Mouse (Mus musculus) forebrain, embryonic 15.5 days (tissue): ENCODE measurements around the gene Gal3st2c. TPM values are rescaled to one million over a fixed set of nuclear protein-coding genes. Genes with fewer than 3 reads are reported as not detected.
"Not testable (repeated sequence)": the region's sequence is repeated elsewhere in the genome, so short reads cannot be mapped to it uniquely, and the experiment has no call there.

Experiments used
- ATAC-seq: fragments of 200-750 bp; cut with Nextera tagmentation; replicated peaks from 2 replicates; pipeline ENCODE4 v1.8.0; 2017; ENCODE audit warnings: mild to moderate bottlenecking, moderate TSS enrichment, moderate library complexity
- H3K27ac ChIP-seq: fragments of 300-500 bp; sonication (generic); replicated peaks from 2 replicates; pipeline ENCODE4 v1.5.1; 2015; ENCODE audit warnings: mild to moderate bottlenecking, inconsistent platforms
- H3K27me3 ChIP-seq: fragments of 300-500 bp; sonication (generic); 2 replicates; pipeline ENCODE4 v1.6.1; 2015; ENCODE audit warnings: inconsistent platforms
- H3K36me3 ChIP-seq: fragments of 300-500 bp; sonication (generic); 2 replicates; pipeline ENCODE4 v1.6.1; 2015; ENCODE audit warnings: mild to moderate bottlenecking, inconsistent platforms
- H3K4me1 ChIP-seq: fragments of 300-500 bp; sonication (generic); 2 replicates; pipeline ENCODE4 v1.6.1; 2015; ENCODE audit warnings: inconsistent platforms
- H3K4me2 ChIP-seq: fragments of 300-500 bp; sonication (generic); replicated peaks from 2 replicates; pipeline ENCODE4 v1.6.1; 2015; ENCODE audit warnings: mild to moderate bottlenecking, inconsistent platforms
- H3K4me3 ChIP-seq: fragments of 300-500 bp; sonication (generic); 2 replicates; pipeline ENCODE4 v1.5.1; 2015; ENCODE audit warnings: mild to moderate bottlenecking, inconsistent platforms
- H3K9ac ChIP-seq: fragments of 300-500 bp; sonication (generic); replicated peaks from 2 replicates; pipeline ENCODE4 v1.6.1; 2015; ENCODE audit warnings: mild to moderate bottlenecking, inconsistent platforms
- H3K9me3 ChIP-seq: fragments of 300-500 bp; sonication (generic); 2 replicates; pipeline ENCODE4 v1.6.1; 2016; ENCODE audit warnings: inconsistent platforms
- WGBS: fragments of 180-500 bp; shearing (Covaris S2); methylation state at CpG from one replicate; pipeline ENCODE4 v1.1.7; 2015; ENCODE audit warnings: mixed read lengths; 5-methylcytosine and 5-hydroxymethylcytosine counted together
- polyA plus RNA-seq: library from polyadenylated mRNA; unstranded; fragments of >200 nt; fragmentation: Nextera tagmentation; extraction: Ambion mirVana; gene quantifications from 2 replicates; pipeline ENCODE4 v1.2.1, GENCODE M21; 2015

The Gal3st2c gene
- polyA plus RNA-seq, 1 experiment from 2014 or later = not detected

DNA sequence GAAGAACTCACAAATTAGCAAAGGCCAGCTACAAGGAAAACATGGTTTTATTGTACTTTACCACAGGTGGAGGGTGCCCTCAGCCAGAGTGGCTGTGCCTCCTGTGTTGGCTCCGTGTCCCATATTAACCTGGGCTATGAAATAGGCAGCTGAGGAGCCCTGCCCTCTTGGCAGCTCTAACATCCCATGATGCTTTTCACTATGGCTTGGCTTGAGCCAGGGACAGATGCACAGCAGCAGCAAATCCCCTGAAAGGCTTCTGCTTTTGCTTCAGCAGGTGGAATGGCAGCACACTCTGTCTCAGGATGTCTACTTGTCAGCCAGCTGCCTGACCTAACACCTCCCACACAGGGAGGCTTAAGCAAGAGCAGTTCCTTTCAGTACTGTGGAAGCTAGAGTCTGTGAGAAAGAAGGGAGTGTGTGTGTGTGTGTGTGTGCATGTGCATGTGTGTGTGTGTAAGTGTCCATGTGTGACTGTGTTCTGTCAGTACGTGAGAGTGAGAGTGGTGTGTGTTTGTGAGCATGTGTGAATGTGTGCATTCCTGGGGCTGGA is 15.7 kb downstream of the Gal3st2c start:
- not testable (repeated sequence) for H3K9ac ChIP-seq, H3K4me2 ChIP-seq, H3K9me3 ChIP-seq, ATAC-seq, H3K27ac ChIP-seq, H3K36me3 ChIP-seq, H3K4me1 ChIP-seq, H3K4me3 ChIP-seq, H3K27me3 ChIP-seq
- WGBS = 68% methylated on average over 2 of the region's 2 CpGs

- 92% methylated on average over 16 of the region's 19 CpGs for WGBS
These were observed 18.5 kb downstream of the Gal3st2c start for GRCm38 (mm10) chr1:94008826-94009225.

DNA sequence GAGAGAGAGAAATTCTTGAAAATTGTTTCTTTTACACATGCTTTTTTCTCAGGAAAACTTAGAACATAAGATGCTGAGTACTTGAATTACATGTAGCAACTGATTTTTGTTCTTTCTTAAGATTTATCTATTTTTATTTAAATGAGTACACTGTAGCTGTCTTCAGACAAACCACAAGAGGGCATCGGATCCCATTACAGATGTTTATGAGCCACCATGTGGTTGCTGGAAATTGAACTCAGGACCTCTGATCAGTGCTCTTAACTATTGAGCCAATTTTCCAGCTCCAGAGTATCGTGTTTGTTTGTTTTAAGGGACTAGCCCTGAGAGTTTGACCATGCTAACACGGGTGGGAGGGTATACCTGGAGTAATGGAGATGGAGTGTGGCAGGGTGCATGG is 21.3 kb downstream of the Gal3st2c start:
- Histone ChIP-seq H3K27ac (no peak overlapping the region), H3K4me2 (no peak overlapping the region), H3K36me3 (no peaks in the 10 kb centered on the region), H3K4me3 (no peak overlapping the region), H3K4me1 (no peaks in the 10 kb centered on the region), H3K9ac (no peak overlapping the region), H3K27me3 (no peaks in the 10 kb centered on the region), H3K9me3 (no peaks in the 10 kb centered on the region)
- 79% methylated on average over 3 of the region's 3 CpGs for WGBS
- no peak for ATAC-seq

More at GRCm38 (mm10) chr1:94008826-94009225, 18.5 kb downstream of the Gal3st2c start:
- H3K9me3 ChIP-seq, H3K9ac ChIP-seq, ATAC-seq, H3K4me2 ChIP-seq, H3K4me1 ChIP-seq, H3K36me3 ChIP-seq, H3K27me3 ChIP-seq, H3K27ac ChIP-seq, H3K4me3 ChIP-seq: not testable (repeated sequence)

DNA sequence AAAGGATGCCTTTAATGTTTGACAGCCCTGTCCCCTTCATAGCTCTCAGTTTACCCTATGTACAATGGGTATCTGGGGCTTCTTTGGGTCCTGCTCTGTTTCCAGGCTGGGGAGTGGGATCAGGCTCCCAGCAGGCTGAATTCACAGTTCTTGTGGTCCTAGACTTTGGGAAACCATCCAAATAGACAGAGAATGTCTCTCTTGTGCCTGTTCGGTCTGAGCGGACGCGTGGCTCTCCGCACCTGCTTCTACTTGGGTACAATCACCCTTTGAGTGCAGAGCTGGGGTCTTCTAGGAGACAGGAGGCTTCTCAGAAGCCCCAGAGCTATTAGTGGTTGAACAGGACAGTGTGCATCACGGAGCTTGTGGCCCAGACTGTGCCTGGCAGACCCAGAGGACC is 29.8 kb downstream of the Gal3st2c start, which contains the start of gene Neu4:
Gene Neu4, plus strand, starts transcription at position 301 of the 400 bp plus-strand sequence.
- Histone ChIP-seq H3K4me3 (no peak within 1 kb of the TSS), H3K9me3 (no peaks in the 10 kb centered on the region), H3K4me1 (no peaks in the 10 kb centered on the region), H3K27me3 (no peaks in the 10 kb centered on the region), H3K27ac (no peak within 1 kb of the TSS), H3K36me3 (no peaks in the 10 kb centered on the region), H3K4me2 (no peak within 1 kb of the TSS), H3K9ac (no peak within 1 kb of the TSS)
- 85% methylated on average over 6 of the region's 6 CpGs for WGBS
- ATAC-seq = no peak

DNA sequence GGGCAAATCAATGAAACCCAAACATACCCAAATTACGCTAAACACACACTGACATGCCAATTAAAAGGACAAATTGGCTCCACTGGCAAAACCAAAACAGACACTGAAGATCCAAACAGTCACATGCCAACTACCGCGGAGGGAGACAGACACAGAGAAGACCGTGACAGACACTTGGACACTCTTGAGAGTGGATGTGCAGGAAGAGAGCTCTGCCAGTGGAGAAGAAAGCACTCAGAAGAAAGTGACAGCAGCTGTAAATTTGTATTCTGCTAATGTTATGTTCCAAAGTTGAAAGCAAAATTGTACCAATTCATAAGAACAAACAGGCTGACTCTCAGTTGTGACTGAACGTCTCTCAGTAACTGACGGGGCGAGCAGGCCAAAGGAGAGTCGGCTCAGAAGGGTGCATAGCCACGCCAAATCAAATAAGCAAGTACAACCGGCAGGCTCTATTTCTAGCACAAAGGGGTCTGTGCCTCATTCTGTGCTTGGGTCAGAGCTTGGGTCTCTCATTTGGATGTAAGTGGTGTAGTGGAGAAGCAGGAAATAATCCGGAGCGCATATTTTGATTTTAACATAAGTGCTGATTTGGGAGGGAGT is 37.3 kb downstream of the Gal3st2c start:
- Histone ChIP-seq H3K27me3 (no peaks in the 10 kb centered on the region), H3K4me1 (no peaks in the 10 kb centered on the region), H3K4me3 (no peak overlapping the region), H3K9me3 (no peaks in the 10 kb centered on the region), H3K9ac (no peak overlapping the region), H3K4me2 (no peak overlapping the region), H3K36me3 (no peaks in the 10 kb centered on the region), H3K27ac (no peak overlapping the region)
- no peak for ATAC-seq
- 64% methylated on average over 12 of the region's 12 CpGs for whole genome bisulfite sequencing

DNA sequence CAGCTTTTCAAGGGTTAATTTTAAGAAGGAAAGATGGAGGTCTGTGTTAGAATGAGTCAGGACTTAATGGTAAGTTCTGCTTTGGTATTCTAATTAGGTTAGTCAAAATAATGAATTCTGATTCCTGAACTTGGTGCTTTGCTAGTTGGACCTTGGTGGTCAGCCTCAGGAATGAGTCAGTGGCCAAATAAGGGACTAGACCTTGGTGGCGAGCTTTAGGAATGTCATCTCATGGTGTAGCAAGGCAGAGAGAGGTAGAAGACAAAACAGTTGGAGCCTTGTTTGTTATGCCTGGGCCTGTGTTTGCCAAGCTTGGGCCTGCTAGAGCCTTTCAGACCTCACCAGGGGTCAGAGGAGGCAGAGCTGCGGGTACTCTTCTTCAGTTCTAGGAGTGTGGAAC is 38.4 kb downstream of the Gal3st2c start:
- Histone ChIP-seq H3K27ac (no peak overlapping the region), H3K9me3 (no peaks in the 10 kb centered on the region), H3K4me2 (no peak overlapping the region), H3K4me3 (no peak overlapping the region), H3K27me3 (no peaks in the 10 kb centered on the region), H3K36me3 (no peaks in the 10 kb centered on the region), H3K9ac (no peak overlapping the region), H3K4me1 (no peaks in the 10 kb centered on the region)
- ATAC-seq = no peak
- WGBS = 85% methylated on average over 2 of the region's 2 CpGs

DNA sequence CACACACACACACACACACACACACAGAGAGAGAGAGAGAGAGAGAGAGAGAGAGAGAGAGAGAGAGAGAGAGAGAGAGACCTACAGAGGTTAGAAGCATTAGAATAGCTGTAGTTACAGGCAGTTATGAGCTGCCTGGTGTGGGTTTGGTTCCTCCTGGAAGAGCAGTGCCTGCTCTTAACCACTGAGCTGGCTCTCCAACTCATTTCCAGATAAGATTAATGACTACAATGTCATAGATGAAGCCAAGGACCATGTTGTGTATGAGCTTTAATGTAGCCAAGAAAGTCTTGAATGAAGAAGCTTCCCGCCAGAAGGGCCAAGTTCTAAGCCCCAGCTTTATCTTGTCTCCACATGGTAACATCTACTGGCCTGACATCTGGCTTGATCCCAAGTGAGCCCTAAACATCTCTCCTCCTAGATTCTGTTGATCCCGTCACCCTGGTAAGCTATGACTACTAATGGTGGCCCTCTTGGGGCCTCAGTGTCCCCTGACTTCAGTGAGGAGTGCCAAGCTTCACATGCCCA is 42.8 kb downstream of the Gal3st2c start:
- WGBS = 90% methylated on average over 2 of the region's 2 CpGs
- Histone ChIP-seq H3K36me3 (no peaks in the 10 kb centered on the region), H3K9ac (no peak overlapping the region), H3K4me1 (peaks cover 9% of the 10 kb centered on the region), H3K4me3 (no peak overlapping the region), H3K27ac (no peak overlapping the region), H3K4me2 (no peak overlapping the region), H3K27me3 (no peaks in the 10 kb centered on the region), H3K9me3 (no peaks in the 10 kb centered on the region)
- ATAC-seq = no peak

GRCm38 (mm10) chr1:94034984-94035743 is 44.9 kb downstream of the Gal3st2c start:
- H3K36me3 ChIP-seq = no peaks in the 10 kb centered on the region
- 1% methylated on average over 25 of the region's 25 CpGs for WGBS
- ATAC-seq = peak; percentile 94
- H3K27me3 ChIP-seq = no peaks in the 10 kb centered on the region
- no peaks in the 10 kb centered on the region for H3K9me3 ChIP-seq
- H3K9ac ChIP-seq = peak overlapping the region; percentile 63
- H3K4me2 ChIP-seq = peak overlapping the region; percentile 92
- H3K4me1 ChIP-seq = peaks cover 9% of the 10 kb centered on the region
- peak overlapping the region; percentile 52 for H3K4me3 ChIP-seq
- H3K27ac ChIP-seq = peak overlapping the region; percentile 76

GRCm38 (mm10) chr1:94040391-94040790 is 50.1 kb downstream of the Gal3st2c start:
- Histone ChIP-seq H3K27me3 (no peaks in the 10 kb centered on the region), H3K27ac (no peak overlapping the region), H3K4me3 (no peak overlapping the region), H3K4me1 (peaks cover 5% of the 10 kb centered on the region; the same call in 1 of the 2 replicates), H3K36me3 (no peaks in the 10 kb centered on the region), H3K9ac (no peak overlapping the region), H3K9me3 (no peaks in the 10 kb centered on the region), H3K4me2 (no peak overlapping the region)
- 98% methylated on average over 2 of the region's 2 CpGs for WGBS
- ATAC-seq = no peak

DNA sequence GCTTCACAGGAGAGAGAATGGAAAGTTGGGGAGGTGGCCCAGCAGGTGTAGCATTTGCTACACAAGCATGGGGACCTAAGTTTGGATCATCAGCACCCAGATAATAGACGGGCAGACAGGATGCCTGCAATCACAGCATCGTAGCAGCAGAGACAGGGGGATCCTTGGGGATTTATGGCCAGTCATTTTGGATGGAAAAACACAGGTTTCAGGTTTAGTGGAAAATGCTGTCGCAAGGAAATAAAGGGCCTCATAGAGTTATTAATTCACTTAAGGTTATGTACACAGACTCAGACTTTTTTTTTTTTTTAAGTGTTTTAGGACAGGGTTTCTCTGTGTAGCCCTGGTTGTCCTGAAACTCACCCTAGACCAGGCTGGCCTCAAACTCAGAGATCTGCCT is 55.2 kb downstream of the Gal3st2c start:
- H3K36me3 ChIP-seq = no peaks in the 10 kb centered on the region
- H3K27ac ChIP-seq = no peak overlapping the region
- no peaks in the 10 kb centered on the region for H3K4me1 ChIP-seq
- no peaks in the 10 kb centered on the region for H3K27me3 ChIP-seq
- no peak overlapping the region for H3K9ac ChIP-seq
- no peak overlapping the region for H3K4me2 ChIP-seq
- WGBS = 77% methylated on average over 3 of the region's 3 CpGs
- ATAC-seq = no peak
- H3K4me3 ChIP-seq = no peak overlapping the region
- no peaks in the 10 kb centered on the region for H3K9me3 ChIP-seq

GRCm38 (mm10) chr1:94046544-94046943 is 56.2 kb downstream of the Gal3st2c start:
- Histone ChIP-seq H3K4me1 (no peaks in the 10 kb centered on the region), H3K9me3 (no peaks in the 10 kb centered on the region), H3K9ac (no peak overlapping the region), H3K4me2 (no peak overlapping the region), H3K27me3 (no peaks in the 10 kb centered on the region), H3K27ac (no peak overlapping the region), H3K4me3 (no peak overlapping the region), H3K36me3 (no peaks in the 10 kb centered on the region)
- 75% methylated on average over 4 of the region's 4 CpGs for WGBS
- no peak for ATAC-seq

DNA sequence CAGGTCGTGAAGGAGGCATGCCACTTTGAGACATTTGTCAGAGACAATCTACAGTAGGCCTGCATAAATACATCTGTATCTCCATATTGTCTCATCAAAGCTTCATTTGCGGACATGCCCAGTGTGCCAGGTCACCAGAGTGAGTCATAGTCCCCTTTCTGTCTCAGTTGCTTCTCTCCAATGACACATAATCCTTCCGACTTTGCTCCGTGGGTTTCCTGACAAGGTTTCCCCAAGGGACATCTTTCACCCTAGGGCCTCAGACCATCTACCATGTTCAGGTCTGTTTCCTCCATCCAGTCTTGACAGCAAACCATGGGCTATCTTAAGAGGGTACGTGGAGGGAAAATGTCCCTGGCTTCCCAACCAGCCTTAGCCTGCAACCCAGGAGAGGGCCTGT is 60.8 kb downstream of the Gal3st2c start:
- 95% methylated on average over 5 of the region's 5 CpGs for WGBS
- Histone ChIP-seq H3K9me3 (no peaks in the 10 kb centered on the region), H3K9ac (no peak overlapping the region), H3K27me3 (no peaks in the 10 kb centered on the region), H3K4me2 (no peak overlapping the region), H3K4me3 (no peak overlapping the region), H3K4me1 (no peaks in the 10 kb centered on the region), H3K36me3 (no peaks in the 10 kb centered on the region), H3K27ac (no peak overlapping the region)
- ATAC-seq = no peak
